Mouse (Mus musculus) adrenal gland, postnatal 4 days (tissue): ENCODE measurements around the gene Ttc12. TPM values are rescaled to one million over a fixed set of nuclear protein-coding genes. Genes with fewer than 3 reads are reported as not detected.

ENCODE experiments used
- DNase-seq, 2 experiments: peaks; one replicate each; pipeline ENCODE4 v3.0.0; 2021 to 2022; ENCODE audit warnings: low spot score in 2 of 2, mixed read lengths in 2 of 2
- total RNA-seq, 2 experiments: library from RNA; stranded (reverse); gene quantifications; 2 replicates each; pipeline ENCODE4 v1.2.3; 2021

The Ttc12 gene
- total RNA-seq, 2 experiments from 2014 or later: 9.5 to 9.8 TPM

- DNase-seq: no peak
These were observed 93.8 kb downstream of the Ttc12 start for GRCm38 (mm10) chr9:49392242-49392641.

Other genes starting within 250 kb of the Ttc12 start
- not detected for gene Gm4894, start 235.7 kb downstream of the Ttc12 start, total RNA-seq
- 1 to 10 TPM; 2.1 to 2.4 TPM for gene Drd2, start 145.6 kb downstream of the Ttc12 start, total RNA-seq
- gene Ankk1, start 59.2 kb downstream of the Ttc12 start, total RNA-seq: not detected